Mouse (Mus musculus): Measurements from ENCODE around the gene Ccdc153. TPM values are rescaled to one million over a fixed set of nuclear protein-coding genes. Genes with fewer than 3 reads are reported as not detected.

The Ccdc153 gene
- polyA plus RNA-seq, 1 experiment from 2014 or later: not detected

DNA sequence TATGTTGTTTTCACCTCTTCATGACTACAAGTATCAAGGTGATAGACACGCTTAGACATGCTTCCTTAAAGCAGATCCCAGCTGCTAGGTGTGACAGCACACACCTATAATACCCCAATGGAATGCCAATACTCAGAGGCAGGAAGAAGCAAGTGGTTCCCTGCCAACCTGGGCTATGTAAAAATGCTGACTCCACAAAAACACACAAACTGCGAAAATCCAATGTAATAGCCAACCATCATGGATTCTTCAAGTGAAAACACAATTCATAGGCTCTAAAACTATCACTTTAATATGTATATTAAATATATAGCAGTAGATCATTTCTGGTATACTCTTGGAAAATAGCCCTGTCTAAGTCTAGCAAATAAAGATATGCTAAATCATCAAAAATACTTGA lies 32.6 kb upstream of the Ccdc153 start:
- H3K4me2 ChIP-seq: no peak overlapping the region
- peaks cover 5% of the 10 kb centered on the region; the same call in 1 of the 2 replicates for H3K36me3 ChIP-seq (ENCODE audit: control insufficient read depth, insufficient read depth, low read length)
- H3K27ac ChIP-seq (ENCODE audit: low read depth, low read length): no peak overlapping the region
- 86% methylated on average over 2 of the region's 2 CpGs for WGBS (ENCODE audit: insufficient replicate concordance)
- H3K4me1 ChIP-seq (ENCODE audit: control insufficient read depth, insufficient read depth, low read length): no peaks in the 10 kb centered on the region
- ATAC-seq (replicated peaks; ENCODE audit: insufficient number of reproducible peaks, low FRiP score, low TSS enrichment): no peak
- no peak overlapping the region for H3K9ac ChIP-seq (ENCODE audit: low read depth, low read length)
- H3K9me3 ChIP-seq (replicated peaks; ENCODE audit: control insufficient read depth, low read length): no peaks in the 10 kb centered on the region
- no peak overlapping the region for H3K4me3 ChIP-seq (ENCODE audit: low read depth, low read length)
- no peaks in the 10 kb centered on the region for H3K27me3 ChIP-seq (ENCODE audit: control insufficient read depth, insufficient read depth, low read length)

DNA sequence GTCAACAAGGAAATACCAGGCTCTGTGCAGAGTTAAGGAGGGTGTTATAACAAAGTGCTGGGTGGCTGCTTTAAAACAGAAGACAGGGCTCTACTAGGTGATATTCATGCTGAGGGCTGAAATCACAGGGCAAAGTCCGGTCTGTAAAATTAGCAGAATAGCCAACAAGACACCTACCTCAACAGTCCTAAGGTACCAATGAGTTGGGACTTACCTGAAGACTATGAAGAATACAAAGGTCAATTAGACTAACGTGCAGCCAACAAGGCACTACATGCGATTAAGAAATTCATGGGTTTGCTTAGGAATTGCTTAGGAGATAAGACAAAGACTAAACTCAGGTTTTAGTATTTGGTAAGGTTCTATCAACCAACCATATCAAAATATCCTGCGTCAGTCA lies 31.1 kb upstream of the Ccdc153 start:
- H3K4me2 ChIP-seq: no peak overlapping the region
- H3K9ac ChIP-seq (ENCODE audit: low read depth, low read length): no peak overlapping the region
- no peaks in the 10 kb centered on the region for H3K4me1 ChIP-seq (ENCODE audit: control insufficient read depth, insufficient read depth, low read length)
- H3K9me3 ChIP-seq (replicated peaks; ENCODE audit: control insufficient read depth, low read length): no peaks in the 10 kb centered on the region
- no peak for ATAC-seq (replicated peaks; ENCODE audit: insufficient number of reproducible peaks, low FRiP score, low TSS enrichment)
- H3K4me3 ChIP-seq (ENCODE audit: low read depth, low read length): no peak overlapping the region
- H3K27ac ChIP-seq (ENCODE audit: low read depth, low read length): no peak overlapping the region
- WGBS (ENCODE audit: insufficient replicate concordance): 89% methylated on average over 4 of the region's 4 CpGs
- H3K27me3 ChIP-seq (ENCODE audit: control insufficient read depth, insufficient read depth, low read length): no peaks in the 10 kb centered on the region
- peaks cover 5% of the 10 kb centered on the region; the same call in 1 of the 2 replicates for H3K36me3 ChIP-seq (ENCODE audit: control insufficient read depth, insufficient read depth, low read length)

- Histone ChIP-seq H3K4me3 (ENCODE audit: low read depth, low read length) (no peak overlapping the region), H3K4me1 (ENCODE audit: control insufficient read depth, insufficient read depth, low read length) (no peaks in the 10 kb centered on the region), H3K27me3 (ENCODE audit: control insufficient read depth, insufficient read depth, low read length) (no peaks in the 10 kb centered on the region), H3K27ac (ENCODE audit: low read depth, low read length) (no peak overlapping the region), H3K36me3 (ENCODE audit: control insufficient read depth, insufficient read depth, low read length) (peaks cover 5% of the 10 kb centered on the region; the same call in 1 of the 2 replicates), H3K9ac (ENCODE audit: low read depth, low read length) (no peak overlapping the region), H3K4me2 (no peak overlapping the region), H3K9me3 (replicated peaks; ENCODE audit: control insufficient read depth, low read length) (no peaks in the 10 kb centered on the region)
- 93% methylated on average over 4 of the region's 4 CpGs for WGBS (ENCODE audit: insufficient replicate concordance)
- ATAC-seq (replicated peaks; ENCODE audit: insufficient number of reproducible peaks, low FRiP score, low TSS enrichment): no peak
These were observed 28.1 kb upstream of the Ccdc153 start for GRCm38 (mm10) chr9:44212406-44212805.

GRCm38 (mm10) chr9:44213538-44213937 lies 26.9 kb upstream of the Ccdc153 start:
- Histone ChIP-seq H3K9ac (ENCODE audit: low read depth, low read length) (no peak overlapping the region), H3K4me2 (no peak overlapping the region), H3K27me3 (ENCODE audit: control insufficient read depth, insufficient read depth, low read length) (no peaks in the 10 kb centered on the region), H3K36me3 (ENCODE audit: control insufficient read depth, insufficient read depth, low read length) (peaks cover 5% of the 10 kb centered on the region; the same call in 1 of the 2 replicates), H3K4me3 (ENCODE audit: low read depth, low read length) (no peak overlapping the region), H3K9me3 (replicated peaks; ENCODE audit: control insufficient read depth, low read length) (no peaks in the 10 kb centered on the region), H3K4me1 (ENCODE audit: control insufficient read depth, insufficient read depth, low read length) (no peaks in the 10 kb centered on the region), H3K27ac (ENCODE audit: low read depth, low read length) (no peak overlapping the region)
- 93% methylated on average over 14 of the region's 14 CpGs for WGBS (ENCODE audit: insufficient replicate concordance)
- no peak for ATAC-seq (replicated peaks; ENCODE audit: insufficient number of reproducible peaks, low FRiP score, low TSS enrichment)

DNA sequence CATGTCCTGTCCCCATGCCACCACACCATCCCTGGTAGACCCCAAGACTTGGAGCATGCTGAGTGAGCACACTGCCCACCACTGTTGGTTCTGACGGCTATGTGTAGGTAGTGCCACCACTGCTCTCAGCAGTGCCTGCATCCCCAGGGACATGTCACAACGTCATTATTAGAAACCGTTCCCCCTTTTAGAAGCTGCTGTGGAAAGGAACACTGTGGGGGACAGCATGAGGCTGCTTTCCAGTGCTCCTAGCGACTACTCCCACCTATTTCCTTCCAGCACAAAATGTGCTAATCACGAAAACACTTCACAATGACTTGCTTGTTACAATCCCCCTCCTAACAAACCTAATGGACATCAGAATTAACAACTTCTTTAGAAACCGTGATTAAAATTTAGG lies 14.5 kb upstream of the Ccdc153 start:
- H3K36me3 ChIP-seq (ENCODE audit: control insufficient read depth, insufficient read depth, low read length): no peaks in the 10 kb centered on the region
- H3K4me3 ChIP-seq (ENCODE audit: low read depth, low read length): no peak overlapping the region
- H3K9ac ChIP-seq (ENCODE audit: low read depth, low read length): no peak overlapping the region
- H3K4me1 ChIP-seq (ENCODE audit: control insufficient read depth, insufficient read depth, low read length): peaks cover 7% of the 10 kb centered on the region
- no peaks in the 10 kb centered on the region for H3K27me3 ChIP-seq (ENCODE audit: control insufficient read depth, insufficient read depth, low read length)
- WGBS (ENCODE audit: insufficient replicate concordance): 56% methylated on average over 6 of the region's 6 CpGs
- H3K9me3 ChIP-seq (replicated peaks; ENCODE audit: control insufficient read depth, low read length): no peaks in the 10 kb centered on the region
- no peak for ATAC-seq (replicated peaks; ENCODE audit: insufficient number of reproducible peaks, low FRiP score, low TSS enrichment)
- H3K27ac ChIP-seq (ENCODE audit: low read depth, low read length): no peak overlapping the region
- H3K4me2 ChIP-seq: no peak overlapping the region

- Histone ChIP-seq H3K9me3 (replicated peaks; ENCODE audit: control insufficient read depth, low read length) (no peaks in the 10 kb centered on the region), H3K4me2 (peak overlapping the region; percentile 82; the same call in 1 of the 2 replicates), H3K4me3 (ENCODE audit: low read depth, low read length) (no peak overlapping the region), H3K9ac (ENCODE audit: low read depth, low read length) (no peak overlapping the region), H3K27me3 (ENCODE audit: control insufficient read depth, insufficient read depth, low read length) (no peaks in the 10 kb centered on the region), H3K4me1 (ENCODE audit: control insufficient read depth, insufficient read depth, low read length) (peaks cover 19% of the 10 kb centered on the region), H3K36me3 (ENCODE audit: control insufficient read depth, insufficient read depth, low read length) (no peaks in the 10 kb centered on the region), H3K27ac (ENCODE audit: low read depth, low read length) (no peak overlapping the region)
- no peak for ATAC-seq (replicated peaks; ENCODE audit: insufficient number of reproducible peaks, low FRiP score, low TSS enrichment)
These were observed 8.9 kb upstream of the Ccdc153 start for GRCm38 (mm10) chr9:44231609-44232008.

GRCm38 (mm10) chr9:44233021-44233801 lies 7.3 kb upstream of the Ccdc153 start:
- H3K9me3 ChIP-seq (replicated peaks; ENCODE audit: control insufficient read depth, low read length): no peaks in the 10 kb centered on the region
- peak overlapping the region; percentile 95 for H3K4me3 ChIP-seq (ENCODE audit: low read depth, low read length)
- no peaks in the 10 kb centered on the region for H3K36me3 ChIP-seq (ENCODE audit: control insufficient read depth, insufficient read depth, low read length)
- 1% methylated on average over 40 of the region's 40 CpGs for WGBS (ENCODE audit: insufficient replicate concordance)
- ATAC-seq (replicated peaks; ENCODE audit: insufficient number of reproducible peaks, low FRiP score, low TSS enrichment): peak; percentile 62
- H3K27ac ChIP-seq (ENCODE audit: low read depth, low read length): peak overlapping the region; percentile 95
- peak overlapping the region; percentile 82 for H3K4me2 ChIP-seq
- peak overlapping the region; percentile 91 for H3K9ac ChIP-seq (ENCODE audit: low read depth, low read length)
- H3K4me1 ChIP-seq (ENCODE audit: control insufficient read depth, insufficient read depth, low read length): peaks cover 20% of the 10 kb centered on the region
- H3K27me3 ChIP-seq (ENCODE audit: control insufficient read depth, insufficient read depth, low read length): no peaks in the 10 kb centered on the region

GRCm38 (mm10) chr9:44233802-44234478 lies 6.5 kb upstream of the Ccdc153 start, which contains the start of gene Cbl:
Gene Cbl (minus strand): TSS chr9:44234049.
- Histone ChIP-seq H3K9ac (ENCODE audit: low read depth, low read length) (peak within 1 kb of the TSS; percentile 91), H3K27me3 (ENCODE audit: control insufficient read depth, insufficient read depth, low read length) (no peaks in the 10 kb centered on the region), H3K36me3 (ENCODE audit: control insufficient read depth, insufficient read depth, low read length) (no peaks in the 10 kb centered on the region), H3K27ac (ENCODE audit: low read depth, low read length) (peak within 1 kb of the TSS; percentile 95), H3K9me3 (replicated peaks; ENCODE audit: control insufficient read depth, low read length) (no peaks in the 10 kb centered on the region), H3K4me2 (peak within 1 kb of the TSS; percentile 82), H3K4me3 (ENCODE audit: low read depth, low read length) (peak within 1 kb of the TSS; percentile 95), H3K4me1 (ENCODE audit: control insufficient read depth, insufficient read depth, low read length) (peaks cover 20% of the 10 kb centered on the region)
- ATAC-seq (replicated peaks; ENCODE audit: insufficient number of reproducible peaks, low FRiP score, low TSS enrichment): peak; percentile 90
- 0% methylated on average over 70 of the region's 76 CpGs for WGBS (ENCODE audit: insufficient replicate concordance)
